Mouse (Mus musculus) cerebellum, adult 2 months (tissue): Measurements from ENCODE around the gene Fosb.

ENCODE experiments used
- CTCF ChIP-seq: fragments of 200-500 bp; IDR thresholded peaks from 2 replicates; pipeline ENCODE4 v1.5.1; 2011; ENCODE audit warnings: low read depth, mild to moderate bottlenecking, control low read depth, low read length, moderate library complexity, borderline replicate concordance; ENCODE audit not compliant: insufficient read depth
- POLR2A ChIP-seq: fragments of 200-500 bp; IDR thresholded peaks from 2 replicates; pipeline ENCODE4 v1.6.1; 2011; ENCODE audit warnings: low read length, control low read depth, borderline replicate concordance; ENCODE audit not compliant: insufficient read depth

DNA sequence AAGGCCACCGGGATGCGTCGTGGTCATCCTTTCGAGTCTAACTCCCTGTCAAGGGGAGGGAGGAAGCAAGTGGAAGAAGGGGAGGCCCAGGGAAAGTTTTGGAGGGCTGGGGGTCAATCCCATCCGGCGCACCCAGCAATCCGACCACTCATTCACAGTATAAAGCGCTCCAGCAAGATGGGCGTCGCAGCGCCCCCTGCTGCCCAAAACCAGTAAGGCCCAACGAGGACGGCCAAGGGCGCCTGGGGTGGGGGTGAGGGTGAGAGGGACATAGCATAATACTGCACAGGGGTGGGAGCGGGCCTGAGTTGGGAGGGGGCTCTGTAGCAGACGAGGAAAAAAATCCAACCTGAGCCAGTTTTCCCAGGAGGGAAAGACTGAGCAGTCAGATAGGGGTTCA is 6.1 kb downstream of the Fosb start:
- TF ChIP-seq CTCF (peak; percentile 81), POLR2A (no peak)
